Mouse (Mus musculus) brain, embryonic 14.5 days (tissue): ENCODE measurements at regions not wholly inside any gene's neighbourhood (a gene's known extent, or its start where the extent isn't known, plus 50 kb on each side); places are given as distances from the start of the nearest gene placed in this dataset.

ENCODE experiments used
- CTCF ChIP-seq: fragments of 200-500 bp; IDR thresholded peaks from 2 replicates; pipeline ENCODE4 v1.5.1; 2012; ENCODE audit warnings: inconsistent platforms, mild to moderate bottlenecking, moderate library complexity, borderline replicate concordance; ENCODE audit not compliant: insufficient read depth, insufficient read length; ENCODE audit errors: extremely low read depth
- POLR2A ChIP-seq: fragments of 200-500 bp; IDR thresholded peaks from 2 replicates; pipeline ENCODE4 v1.6.1; 2012; ENCODE audit warnings: mild to moderate bottlenecking, inconsistent platforms, borderline replicate concordance; ENCODE audit not compliant: poor library complexity, insufficient read depth, insufficient read length, severe bottlenecking; ENCODE audit errors: extremely low read depth

DNA sequence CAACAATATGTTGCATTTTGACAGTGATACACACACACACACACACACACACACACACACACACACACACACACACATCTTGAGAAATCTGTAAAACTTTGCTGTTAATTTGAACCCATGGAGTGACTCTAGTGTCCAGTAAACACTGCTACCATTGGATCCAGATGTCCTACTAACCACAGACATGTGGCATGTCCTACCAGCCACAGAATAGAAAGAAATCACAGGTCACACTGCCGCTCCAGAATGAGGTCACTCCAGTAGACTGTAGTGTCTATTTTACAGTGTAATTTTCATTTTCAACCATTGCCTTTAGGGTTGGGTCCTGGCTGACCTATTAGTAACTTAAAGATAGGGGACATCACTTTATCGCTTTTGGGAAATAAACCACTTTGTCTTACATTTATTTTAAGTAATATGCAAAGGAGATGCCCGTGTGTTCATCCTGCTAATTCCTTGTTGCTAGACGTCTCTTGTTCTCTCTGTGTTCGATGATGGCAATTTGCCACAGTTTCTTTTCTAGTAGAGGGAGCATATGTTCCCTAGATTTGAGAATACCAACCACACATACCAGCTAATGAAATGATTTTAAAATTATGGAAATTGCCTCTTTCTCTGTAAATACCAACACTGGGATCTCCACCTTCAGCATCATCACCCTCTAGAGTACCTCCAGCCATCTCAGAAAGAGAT, 59.2 kb upstream of the Cdh6 start:
- TF ChIP-seq CTCF = no peak
- TF ChIP-seq POLR2A = no peak
